Mouse (Mus musculus): Measurements from ENCODE around the gene Srrm4. TPM values are rescaled to one million over a fixed set of nuclear protein-coding genes. Genes with fewer than 3 reads are reported as not detected.

Gene Srrm4
- total RNA-seq (2021): 10 to 100 TPM; 30.5 to 33.6 TPM
- long read RNA-seq, experiment 1, full-length matches to known transcripts: 2 of 5 reads
- long read RNA-seq, experiment 1, partial matches to known transcripts: 0 of 5 reads
- long read RNA-seq, experiment 1, other reads (novel, unspliced or antisense): 3 of 5 reads
- long read RNA-seq, experiment 2, partial matches to known transcripts: 0 of 10 reads
- long read RNA-seq, experiment 2, other reads (novel, unspliced or antisense): 10 of 10 reads

DNA sequence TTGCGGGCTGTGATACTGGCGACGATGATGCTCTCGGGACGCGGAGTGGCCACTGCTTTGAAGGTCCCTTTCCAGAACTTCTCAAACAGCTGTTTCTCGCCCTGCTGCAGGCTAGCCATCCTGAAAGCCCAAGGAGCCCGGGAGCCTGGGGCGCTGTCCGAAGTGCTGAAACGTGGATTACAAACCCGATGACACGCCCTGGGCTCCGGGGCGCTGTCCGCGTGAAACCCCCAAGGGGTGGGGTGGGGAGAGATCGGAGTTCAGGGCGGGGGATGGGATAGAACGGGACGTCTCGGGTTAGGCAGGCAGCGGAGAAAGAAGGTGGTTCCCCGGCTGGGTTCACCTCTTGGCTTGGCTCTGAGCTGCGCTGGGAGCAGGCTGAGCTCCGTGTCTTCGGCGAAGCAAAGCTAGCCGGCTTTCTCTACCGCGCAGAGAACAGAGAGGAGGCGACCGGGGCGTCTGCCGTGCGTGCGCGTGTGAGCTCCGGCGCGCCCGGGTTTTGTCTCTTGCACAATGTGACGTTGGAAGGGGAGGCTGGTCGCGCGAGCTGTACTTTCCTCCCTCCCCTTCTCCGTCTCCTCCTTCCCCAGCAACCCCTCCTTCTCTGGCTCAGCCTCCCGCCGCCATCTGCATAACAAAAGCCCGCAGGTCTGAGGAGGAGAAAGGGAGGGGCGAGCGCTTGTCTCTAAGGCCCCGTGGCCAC, at the start of gene Srrm4:
Gene Srrm4, minus strand, starts transcription at position 472 of the 703 bp plus-strand sequence.
- DNase-seq (ENCODE audit: low spot score in 2 of 2): peak; percentile 81 to 90

GRCm38 (mm10) chr5:116592801-116593430, 1.3 kb upstream of the Srrm4 start:
- DNase-seq (ENCODE audit: low spot score in 2 of 2): peak in 1 of 2 experiments; percentile 45

GRCm38 (mm10) chr5:116592049-116592800, 608 bp upstream of the Srrm4 start:
- peak in 1 of 2 experiments; percentile 23 for DNase-seq (ENCODE audit: low spot score in 2 of 2)

DNA sequence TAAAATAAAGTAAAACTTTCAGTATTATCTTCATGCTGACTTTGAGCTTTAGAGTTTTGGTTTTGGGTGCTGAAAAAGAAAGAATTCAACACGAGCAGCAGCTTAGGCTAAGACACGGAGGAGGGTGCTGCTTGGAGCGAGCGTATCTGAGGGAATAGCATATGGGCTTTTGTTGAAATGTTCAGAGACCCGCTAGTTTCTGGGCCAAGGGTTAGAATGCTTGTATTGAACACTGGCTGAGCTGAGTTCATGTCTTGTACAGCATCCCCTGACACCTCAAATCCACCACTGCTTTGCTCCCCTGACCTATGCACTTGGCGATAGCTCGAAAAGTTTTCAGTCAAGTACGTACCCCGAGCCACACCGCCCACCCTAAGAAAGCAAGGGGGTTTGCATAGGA, 919 bp downstream of the Srrm4 start:
- DNase-seq (ENCODE audit: low spot score in 2 of 2): no peak

DNA sequence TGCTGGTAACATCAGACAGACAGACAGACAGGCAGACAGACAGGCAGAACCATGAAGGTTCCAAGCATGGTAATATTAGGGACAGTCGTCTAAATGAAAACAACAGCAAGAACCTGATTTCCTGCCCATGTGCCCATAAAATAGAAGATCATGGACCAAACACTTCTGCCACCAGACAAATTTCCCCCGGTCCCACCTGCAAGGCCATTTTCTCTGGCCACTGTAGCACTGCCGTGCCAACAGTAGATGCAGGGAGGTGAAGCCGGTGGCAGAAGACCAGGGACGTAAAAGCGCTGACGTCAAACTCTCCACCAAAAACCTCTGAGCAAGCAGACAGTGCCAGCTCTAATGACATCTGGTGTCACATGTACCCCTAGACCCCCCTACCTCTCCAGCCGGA, 2.0 kb downstream of the Srrm4 start:
- DNase-seq (ENCODE audit: low spot score in 2 of 2): no peak

GRCm38 (mm10) chr5:116588836-116589235, 2.8 kb downstream of the Srrm4 start:
- DNase-seq (ENCODE audit: low spot score in 2 of 2): no peak

GRCm38 (mm10) chr5:116579533-116579932, 12.1 kb downstream of the Srrm4 start:
- no peak for DNase-seq (ENCODE audit: low spot score in 2 of 2)

- no peak for DNase-seq (ENCODE audit: low spot score in 2 of 2)
Measured at GRCm38 (mm10) chr5:116577082-116577481, 14.5 kb downstream of the Srrm4 start.

- no peak for DNase-seq (ENCODE audit: low spot score in 2 of 2)
Measured at GRCm38 (mm10) chr5:116573307-116573706, 18.3 kb downstream of the Srrm4 start.

DNA sequence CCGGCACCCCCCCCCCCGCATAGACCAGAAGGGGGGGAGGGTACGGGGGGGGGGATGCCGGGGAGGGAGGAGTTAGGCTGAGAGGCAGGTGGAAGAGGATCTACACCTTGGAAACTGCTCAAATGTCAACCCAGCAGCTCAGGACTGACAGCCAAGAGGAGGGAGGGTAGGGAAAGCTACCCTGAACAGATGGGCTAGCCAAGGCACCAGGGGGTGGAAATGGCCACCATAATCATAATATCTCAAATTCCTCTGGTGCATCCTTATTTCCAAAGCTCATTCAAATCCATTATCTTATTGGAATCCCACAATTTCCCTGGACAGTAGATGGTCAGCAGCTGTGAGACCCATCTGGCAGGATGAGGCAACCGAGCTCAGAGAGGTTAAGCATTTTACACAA, 19.7 kb downstream of the Srrm4 start:
- no peak for DNase-seq (ENCODE audit: low spot score in 2 of 2)

DNA sequence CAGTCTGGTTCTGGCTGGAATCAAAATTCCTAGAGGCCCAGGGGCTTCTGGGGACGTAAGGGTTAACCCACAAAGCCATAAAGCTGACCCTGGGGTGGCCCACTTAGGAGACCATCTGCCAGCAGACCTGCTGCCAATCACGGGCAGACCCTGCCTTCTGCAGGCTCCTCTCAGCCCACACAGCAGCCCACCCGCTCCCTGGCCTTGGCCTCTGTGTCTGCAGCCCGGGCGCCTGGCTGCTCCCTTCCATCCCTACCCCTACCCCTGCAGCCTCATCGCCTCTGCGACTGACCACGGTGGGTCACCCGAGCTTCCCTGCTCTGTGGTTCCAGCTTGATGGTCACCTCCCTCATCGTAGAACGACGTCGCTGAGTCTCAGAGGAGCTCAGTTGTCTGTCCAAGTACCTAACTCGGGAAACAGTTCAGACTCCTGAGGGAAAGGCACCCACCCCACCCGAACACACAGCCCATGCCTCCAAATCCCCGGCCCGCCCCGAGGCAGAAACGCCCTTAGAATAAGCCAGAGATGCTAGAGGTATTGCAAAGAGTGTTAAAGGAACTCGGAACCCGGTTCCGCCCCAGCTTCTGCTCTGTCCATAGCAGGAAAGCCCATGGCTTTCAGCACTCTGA, 20.3 kb downstream of the Srrm4 start:
- no peak for DNase-seq (ENCODE audit: low spot score in 2 of 2)

DNA sequence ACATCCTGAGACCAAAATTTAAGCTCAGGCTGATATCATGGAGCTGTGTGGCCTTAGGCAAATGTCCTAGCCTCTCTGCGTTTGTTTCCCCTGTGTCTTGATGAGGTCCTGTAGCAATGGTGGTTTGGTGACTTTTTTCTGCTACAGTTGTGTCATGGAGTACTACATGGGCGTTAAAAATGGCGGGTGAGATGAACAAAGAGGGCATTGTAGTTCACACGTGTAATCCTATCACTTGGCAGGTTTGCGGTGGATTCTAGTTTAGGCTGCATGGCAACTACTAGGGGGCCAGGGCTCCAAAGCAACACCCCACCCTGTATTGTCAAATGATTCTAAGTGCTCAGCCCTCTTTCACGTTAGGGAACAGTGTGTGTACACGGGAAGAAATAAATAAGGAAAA, 21.1 kb downstream of the Srrm4 start:
- no peak for DNase-seq (ENCODE audit: low spot score in 2 of 2)

GRCm38 (mm10) chr5:116569629-116570028, 22.0 kb downstream of the Srrm4 start:
- no peak for DNase-seq (ENCODE audit: low spot score in 2 of 2)

- DNase-seq (ENCODE audit: low spot score in 2 of 2): no peak
Measured at GRCm38 (mm10) chr5:116568050-116568449, 23.6 kb downstream of the Srrm4 start.

- DNase-seq (ENCODE audit: low spot score in 2 of 2): no peak
Measured at GRCm38 (mm10) chr5:116567298-116567697, 24.3 kb downstream of the Srrm4 start.

- DNase-seq (ENCODE audit: low spot score in 2 of 2): no peak
Measured at GRCm38 (mm10) chr5:116566385-116567045, 25.1 kb downstream of the Srrm4 start.

- DNase-seq (ENCODE audit: low spot score in 2 of 2): no peak
Measured at GRCm38 (mm10) chr5:116565573-116565972, 26.0 kb downstream of the Srrm4 start.

DNA sequence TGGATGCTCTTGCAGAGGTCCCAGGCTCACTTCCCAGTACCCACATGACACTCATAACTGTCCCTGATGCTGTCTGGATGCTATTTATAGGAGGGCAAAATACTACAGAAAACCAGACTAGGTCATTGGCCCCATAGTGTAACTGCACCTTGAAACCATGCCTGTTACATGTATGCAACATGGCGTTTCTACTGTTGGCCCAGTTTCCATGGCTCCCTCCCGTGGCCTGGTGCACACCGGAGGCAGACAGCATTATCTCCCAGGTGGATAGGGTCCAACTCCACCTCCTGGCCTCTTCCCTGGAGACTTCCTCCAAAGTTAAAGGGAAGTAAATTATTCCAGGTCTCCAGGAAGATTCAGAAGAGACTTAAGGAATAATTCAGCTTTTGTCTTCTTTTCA, 27.2 kb downstream of the Srrm4 start:
- no peak for DNase-seq (ENCODE audit: low spot score in 2 of 2)

GRCm38 (mm10) chr5:116563713-116564112, 27.9 kb downstream of the Srrm4 start:
- no peak for DNase-seq (ENCODE audit: low spot score in 2 of 2)

GRCm38 (mm10) chr5:116559091-116559490, 32.5 kb downstream of the Srrm4 start:
- no peak for DNase-seq (ENCODE audit: low spot score in 2 of 2)

- no peak for DNase-seq (ENCODE audit: low spot score in 2 of 2)
Measured at GRCm38 (mm10) chr5:116556614-116557013, 35.0 kb downstream of the Srrm4 start.

Data from layer of hippocampus, postnatal 14 days (tissue).